Mouse (Mus musculus) hindbrain, embryonic 13.5 days (tissue): ENCODE data around the gene Stpg3. TPM values are rescaled to one million over a fixed set of nuclear protein-coding genes. Genes with fewer than 3 reads are reported as not detected.

Experiments used
- ATAC-seq: fragments of 200-750 bp; cut with Nextera tagmentation; 2 replicates; pipeline ENCODE4 v1.8.0; 2017; ENCODE audit warnings: moderate TSS enrichment; ENCODE audit not compliant: low FRiP score
- H3K27ac ChIP-seq: fragments of 300-500 bp; sonication (generic); 2 replicates; pipeline ENCODE4 v1.5.1; 2015; ENCODE audit warnings: inconsistent platforms, mild to moderate bottlenecking, moderate library complexity
- H3K27me3 ChIP-seq: fragments of 300-500 bp; sonication (generic); 2 replicates; pipeline ENCODE4 v1.6.1; 2015; ENCODE audit warnings: mild to moderate bottlenecking, inconsistent platforms
- H3K36me3 ChIP-seq: fragments of 300-500 bp; sonication (generic); 2 replicates; pipeline ENCODE4 v1.6.1; 2015; ENCODE audit warnings: mild to moderate bottlenecking, inconsistent platforms
- H3K4me1 ChIP-seq: fragments of 300-500 bp; sonication (generic); replicated peaks from 2 replicates; pipeline ENCODE4 v1.6.1; 2015; ENCODE audit warnings: inconsistent platforms
- H3K4me2 ChIP-seq: fragments of 300-500 bp; sonication (generic); 2 replicates; pipeline ENCODE4 v1.6.1; 2015; ENCODE audit warnings: inconsistent platforms, mild to moderate bottlenecking, moderate library complexity
- H3K4me3 ChIP-seq: fragments of 300-500 bp; sonication (generic); 2 replicates; pipeline ENCODE4 v1.5.1; 2015; ENCODE audit warnings: mild to moderate bottlenecking, inconsistent platforms
- H3K9ac ChIP-seq: fragments of 300-500 bp; sonication (generic); 2 replicates; pipeline ENCODE4 v1.6.1; 2015; ENCODE audit warnings: mild to moderate bottlenecking, inconsistent platforms
- H3K9me3 ChIP-seq: fragments of 300-500 bp; sonication (generic); 2 replicates; pipeline ENCODE4 v1.6.1; 2016; ENCODE audit warnings: inconsistent platforms
- WGBS: fragments of 180-500 bp; shearing (Covaris S2); methylation state at CpG from one replicate; pipeline ENCODE4 v1.1.7; 2015; 5-methylcytosine and 5-hydroxymethylcytosine counted together
- polyA plus RNA-seq: library from polyadenylated mRNA; unstranded; fragments of >200 nt; fragmentation: Nextera tagmentation; extraction: Ambion mirVana; gene quantifications from 2 replicates; pipeline ENCODE4 v1.2.1, GENCODE M21; 2015

The Stpg3 gene
- polyA plus RNA-seq, 1 experiment from 2014 or later, result not detected

DNA sequence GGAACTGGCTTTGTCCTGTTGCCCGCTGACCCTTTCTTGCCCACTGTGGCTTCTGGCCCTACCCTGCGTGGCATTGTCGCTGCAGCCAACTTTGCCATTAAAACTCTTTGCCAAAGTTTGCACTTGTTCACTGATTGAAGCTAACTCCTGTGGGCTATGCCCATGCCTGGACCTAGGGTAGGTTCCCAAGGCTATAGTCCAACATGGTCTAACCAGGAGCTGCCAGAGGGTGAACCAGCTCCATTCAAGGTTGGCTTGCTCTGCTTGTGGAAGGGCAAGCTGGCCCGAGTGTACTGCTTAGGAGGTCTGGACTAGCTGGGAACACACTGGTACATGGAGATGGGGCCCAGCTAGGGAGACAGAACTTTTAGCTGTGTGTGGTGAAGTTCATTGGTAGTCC lies 29.7 kb upstream of the Stpg3 start:
- Histone ChIP-seq H3K4me3 (no peak overlapping the region), H3K9me3 (no peaks in the 10 kb centered on the region), H3K27me3 (peaks cover 7% of the 10 kb centered on the region; the same call in 1 of the 2 replicates), H3K4me2 (no peak overlapping the region), H3K9ac (no peak overlapping the region), H3K36me3 (peaks cover 46% of the 10 kb centered on the region), H3K4me1 (peaks cover 42% of the 10 kb centered on the region), H3K27ac (no peak overlapping the region)
- WGBS, result 95% methylated on average over 4 of the region's 4 CpGs
- ATAC-seq, result no peak

DNA sequence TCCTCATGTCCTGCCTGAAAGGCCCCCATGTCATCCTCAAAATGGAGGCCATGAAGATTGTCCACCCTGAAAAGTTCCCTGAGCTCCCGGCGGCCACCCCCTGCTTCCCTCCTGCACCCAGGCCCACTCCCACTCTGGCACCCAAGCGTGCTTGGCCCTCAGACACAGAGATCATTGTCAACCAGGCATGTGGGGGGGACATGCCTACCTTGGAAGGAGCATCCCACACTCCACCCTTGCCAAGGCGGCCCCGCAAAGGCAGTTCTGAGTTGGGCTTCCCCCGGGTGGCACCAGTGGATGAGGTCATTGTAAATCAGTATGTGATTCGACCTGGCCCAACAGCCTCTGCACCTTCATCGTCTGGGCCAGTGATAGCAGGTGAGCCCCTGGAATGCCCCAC lies 28.9 kb upstream of the Stpg3 start:
- H3K27ac ChIP-seq, result no peak overlapping the region
- peaks cover 42% of the 10 kb centered on the region for H3K4me1 ChIP-seq
- ATAC-seq, result no peak
- H3K4me3 ChIP-seq, result peak overlapping the region; percentile 70
- peaks cover 10% of the 10 kb centered on the region; the same call in 1 of the 2 replicates for H3K27me3 ChIP-seq
- H3K9me3 ChIP-seq, result no peaks in the 10 kb centered on the region
- 81% methylated on average over 8 of the region's 8 CpGs for WGBS
- H3K4me2 ChIP-seq, result peak overlapping the region; percentile 89
- H3K9ac ChIP-seq, result peak overlapping the region; percentile 90
- peaks cover 38% of the 10 kb centered on the region for H3K36me3 ChIP-seq

DNA sequence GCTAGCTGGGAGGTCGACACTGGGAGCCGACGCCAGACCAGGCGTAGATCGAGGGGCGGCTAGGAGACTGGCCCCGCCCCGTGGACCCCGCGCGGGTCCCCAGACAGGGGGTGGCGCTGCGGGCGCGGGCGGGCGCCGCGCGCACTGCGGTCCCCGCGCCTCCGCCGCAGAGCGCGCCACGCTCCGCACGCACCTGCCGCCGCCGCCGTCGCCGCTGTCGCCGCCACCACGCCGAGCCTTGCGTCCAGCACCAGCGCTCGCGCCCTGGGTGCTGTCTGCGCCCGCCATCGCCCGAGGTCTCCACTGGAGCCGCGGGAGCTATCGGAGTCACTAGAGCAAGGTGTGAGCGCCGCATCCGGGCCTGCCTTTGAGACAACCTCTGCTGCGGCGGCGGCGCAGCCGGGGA lies 27.7 kb upstream of the Stpg3 start, which contains the start of the genes Rnf208 and Cysrt1:
Gene Rnf208 (plus strand): TSS at position 155 of the 406 bp plus-strand sequence.
Gene Cysrt1 (minus strand): TSS at position 352 of the 406 bp plus-strand sequence.
- H3K27ac ChIP-seq, result peak within 1 kb of the TSS; percentile 78
- 0% methylated on average over 45 of the region's 59 CpGs for WGBS
- ATAC-seq, result peak; percentile 52
- H3K4me3 ChIP-seq, result peak within 1 kb of the TSS; percentile 70
- H3K4me2 ChIP-seq, result peak within 1 kb of the TSS; percentile 89
- H3K9ac ChIP-seq, result peak within 1 kb of the TSS; percentile 90
- H3K36me3 ChIP-seq, result peaks cover 26% of the 10 kb centered on the region
- no peaks in the 10 kb centered on the region for H3K9me3 ChIP-seq
- H3K27me3 ChIP-seq, result peaks cover 22% of the 10 kb centered on the region
- peaks cover 42% of the 10 kb centered on the region for H3K4me1 ChIP-seq

DNA sequence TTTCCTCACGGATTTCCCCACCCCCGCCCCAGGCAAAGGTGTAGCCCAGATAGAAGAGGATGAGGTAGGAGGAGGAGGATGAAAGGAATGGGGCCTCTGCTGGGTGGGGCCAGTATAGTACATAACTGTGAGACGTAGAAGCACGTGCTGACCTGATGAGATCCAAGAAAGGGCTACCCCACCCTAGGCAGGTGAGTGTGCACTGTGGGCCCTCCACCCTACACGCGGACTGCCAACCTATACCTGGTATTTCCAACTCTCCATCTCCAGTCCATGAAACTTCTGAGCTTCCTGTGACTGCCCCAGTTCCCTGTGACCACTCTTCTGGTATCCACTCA lies 27.0 kb upstream of the Stpg3 start:
- H3K4me1 ChIP-seq, result peaks cover 42% of the 10 kb centered on the region
- peak overlapping the region; percentile 89 for H3K4me2 ChIP-seq
- no peaks in the 10 kb centered on the region for H3K9me3 ChIP-seq
- WGBS, result 18% methylated on average over 6 of the region's 6 CpGs
- H3K27ac ChIP-seq, result peak overlapping the region; percentile 78
- peaks cover 19% of the 10 kb centered on the region for H3K36me3 ChIP-seq
- ATAC-seq, result peak; percentile 40
- H3K27me3 ChIP-seq, result peaks cover 28% of the 10 kb centered on the region
- peak overlapping the region; percentile 90 for H3K9ac ChIP-seq
- H3K4me3 ChIP-seq, result peak overlapping the region; percentile 70

DNA sequence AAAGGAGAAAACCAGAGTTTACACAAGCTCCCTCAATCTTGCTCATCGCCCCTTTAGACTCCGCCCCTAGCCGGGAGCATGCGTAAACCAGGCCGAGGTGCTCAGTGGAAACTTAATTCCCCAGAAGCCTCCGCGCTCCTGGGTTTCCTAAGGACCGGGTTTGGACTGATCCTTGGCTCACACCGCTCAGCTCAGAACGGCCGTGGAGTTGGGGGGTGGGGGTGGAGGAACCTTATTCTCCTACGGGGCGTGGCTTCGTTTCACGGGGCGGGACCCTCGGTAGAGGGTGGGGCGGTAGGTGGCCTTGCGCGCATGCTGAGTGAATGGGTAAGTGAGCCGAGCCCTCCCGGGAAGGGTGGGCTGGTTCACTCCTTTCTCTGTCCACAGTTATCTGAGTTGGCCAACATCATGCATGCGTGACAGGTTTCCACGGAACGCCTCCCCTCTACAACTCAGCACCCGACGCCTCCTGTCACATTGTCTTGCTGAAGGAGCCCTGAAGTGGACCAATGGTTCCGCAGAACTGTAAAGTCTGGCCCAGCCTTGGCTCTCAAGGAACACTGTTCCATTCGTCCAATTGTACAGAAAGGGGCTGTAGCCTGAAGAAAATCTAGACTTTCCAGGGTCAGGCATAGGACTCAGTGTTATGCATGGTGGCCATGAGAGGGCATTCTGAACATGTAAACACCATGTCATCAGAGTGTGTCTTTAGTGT lies 26.4 kb upstream of the Stpg3 start:
- H3K27ac ChIP-seq, result peak overlapping the region; percentile 78
- peaks cover 42% of the 10 kb centered on the region for H3K4me1 ChIP-seq
- H3K4me2 ChIP-seq, result peak overlapping the region; percentile 89
- ATAC-seq, result peak; percentile 60
- peak overlapping the region; percentile 70 for H3K4me3 ChIP-seq
- peak overlapping the region; percentile 90 for H3K9ac ChIP-seq
- H3K9me3 ChIP-seq, result no peaks in the 10 kb centered on the region
- 1% methylated on average over 29 of the region's 29 CpGs for WGBS
- H3K36me3 ChIP-seq, result peaks cover 14% of the 10 kb centered on the region
- peaks cover 33% of the 10 kb centered on the region for H3K27me3 ChIP-seq

DNA sequence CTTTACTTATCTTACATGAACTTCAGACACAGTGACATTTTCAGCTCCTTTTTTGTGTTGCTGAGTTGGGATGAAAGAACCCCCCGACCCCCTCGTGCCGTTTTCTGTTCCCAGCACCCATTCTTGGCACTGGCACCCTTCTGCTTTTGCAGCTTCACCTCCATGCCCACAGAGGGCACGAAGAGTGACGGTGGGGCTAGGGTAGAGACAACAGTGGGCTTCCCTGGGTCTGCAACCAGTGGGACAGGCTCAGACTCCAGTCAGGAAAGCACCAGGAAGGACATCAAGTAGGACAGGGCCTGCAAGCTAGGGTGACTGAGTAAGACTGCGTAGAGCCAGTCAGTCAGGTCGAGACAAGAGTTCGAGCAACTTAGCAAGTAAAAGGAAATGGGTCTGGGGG lies 25.9 kb upstream of the Stpg3 start:
- 53% methylated on average over 8 of the region's 8 CpGs for WGBS
- peak; percentile 14 for ATAC-seq
- Histone ChIP-seq H3K4me2 (peak overlapping the region; percentile 89), H3K9ac (peak overlapping the region; percentile 90), H3K9me3 (no peaks in the 10 kb centered on the region), H3K4me1 (peaks cover 42% of the 10 kb centered on the region), H3K4me3 (peak overlapping the region; percentile 70), H3K27ac (peak overlapping the region; percentile 68), H3K36me3 (peaks cover 9% of the 10 kb centered on the region), H3K27me3 (peaks cover 37% of the 10 kb centered on the region)

DNA sequence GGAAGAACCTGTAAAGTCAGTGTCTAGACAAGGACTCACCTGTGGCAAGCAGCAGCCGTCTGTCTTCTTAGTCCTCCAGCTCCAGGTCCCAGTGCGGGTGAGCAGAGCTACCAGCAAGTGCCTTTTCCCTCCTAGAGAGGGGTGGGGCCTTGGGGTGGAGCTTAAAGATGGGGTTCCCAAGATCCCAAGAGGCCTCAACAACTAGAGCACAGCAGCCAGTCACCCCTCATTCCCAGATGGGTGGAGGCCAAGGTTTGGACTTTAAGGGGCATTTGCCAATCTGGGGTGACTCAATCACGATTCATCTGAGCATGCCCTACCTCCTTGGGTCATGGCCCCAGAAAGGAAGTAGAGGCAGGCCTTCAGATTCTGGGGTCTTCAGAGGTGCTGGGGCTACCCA lies 25.3 kb upstream of the Stpg3 start:
- Histone ChIP-seq H3K4me2 (no peak overlapping the region), H3K4me1 (peaks cover 42% of the 10 kb centered on the region), H3K9me3 (no peaks in the 10 kb centered on the region), H3K27me3 (peaks cover 43% of the 10 kb centered on the region), H3K27ac (no peak overlapping the region), H3K4me3 (no peak overlapping the region), H3K36me3 (peaks cover 7% of the 10 kb centered on the region; the same call in 1 of the 2 replicates), H3K9ac (no peak overlapping the region)
- WGBS, result 89% methylated on average over 3 of the region's 3 CpGs
- no peak for ATAC-seq

DNA sequence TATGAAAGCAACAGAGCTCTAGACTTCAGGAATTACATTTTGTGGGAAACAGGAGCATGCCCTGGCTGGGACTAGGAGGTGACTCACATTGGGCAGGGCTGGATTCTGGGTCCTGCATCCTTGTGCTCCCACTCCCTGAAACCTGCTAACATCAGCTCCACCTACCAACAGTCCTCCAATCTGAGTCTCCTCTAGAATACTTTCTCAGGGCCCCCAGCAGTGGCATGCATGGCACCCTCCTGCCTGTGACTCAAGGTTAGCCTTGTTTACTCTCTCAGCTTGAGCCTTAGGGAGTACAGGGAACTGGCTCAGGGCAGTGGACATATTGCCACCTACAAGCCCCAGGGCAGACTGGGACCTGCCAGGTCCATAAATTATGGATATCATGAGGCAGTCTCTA lies 23.7 kb upstream of the Stpg3 start:
- H3K27ac ChIP-seq, result no peak overlapping the region
- H3K4me3 ChIP-seq, result no peak overlapping the region
- no peak overlapping the region for H3K4me2 ChIP-seq
- no peaks in the 10 kb centered on the region for H3K36me3 ChIP-seq
- H3K4me1 ChIP-seq, result peaks cover 29% of the 10 kb centered on the region
- H3K27me3 ChIP-seq, result peaks cover 52% of the 10 kb centered on the region
- H3K9ac ChIP-seq, result no peak overlapping the region
- no peaks in the 10 kb centered on the region for H3K9me3 ChIP-seq
- no peak for ATAC-seq

DNA sequence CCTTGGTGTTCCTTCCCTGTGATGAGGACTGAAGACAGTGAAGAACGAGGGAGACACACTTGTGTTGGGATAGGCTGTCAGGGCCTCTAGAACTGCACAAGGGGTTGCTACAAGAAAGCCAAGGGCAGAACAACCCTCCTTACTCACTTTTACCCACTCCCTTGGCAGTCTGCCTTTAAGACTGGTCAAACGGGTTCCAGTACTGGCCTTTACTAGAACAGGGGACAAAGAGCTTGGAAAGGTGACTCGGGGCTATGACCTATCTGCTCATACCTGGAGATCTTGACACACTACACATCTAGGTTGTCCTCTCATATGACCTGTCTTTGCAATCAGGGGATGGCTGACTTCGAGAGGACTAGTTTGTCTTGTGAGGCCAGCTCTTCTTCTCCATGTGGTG lies 23.1 kb upstream of the Stpg3 start:
- Histone ChIP-seq H3K27me3 (peaks cover 49% of the 10 kb centered on the region), H3K4me3 (no peak overlapping the region), H3K9ac (no peak overlapping the region), H3K27ac (no peak overlapping the region), H3K4me1 (peaks cover 23% of the 10 kb centered on the region), H3K4me2 (no peak overlapping the region), H3K9me3 (no peaks in the 10 kb centered on the region), H3K36me3 (no peaks in the 10 kb centered on the region)
- ATAC-seq, result no peak
- WGBS, result 74% methylated on average over 4 of the region's 4 CpGs

DNA sequence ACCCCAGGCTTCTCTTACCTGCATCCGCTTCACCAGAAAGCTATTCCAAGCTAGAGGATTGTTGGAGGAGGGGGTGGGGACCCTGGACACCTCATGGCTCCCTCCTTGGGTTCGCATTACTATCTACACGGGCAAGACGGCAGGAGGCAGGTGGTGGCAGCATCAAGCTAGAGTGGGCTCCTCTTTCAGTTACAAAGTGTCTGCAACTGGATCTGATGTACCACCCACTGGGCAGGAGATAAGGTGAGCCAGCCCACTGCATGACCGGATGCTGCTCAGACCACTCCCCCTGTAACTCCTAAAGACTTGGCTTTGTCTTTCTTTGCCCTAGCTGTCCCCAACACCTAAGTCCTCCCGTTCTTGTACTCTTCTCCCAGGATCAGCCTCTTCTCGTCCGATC lies 22.2 kb upstream of the Stpg3 start, which contains the start of gene Rnf224:
Gene Rnf224 (minus strand): TSS at position 174 of the 400 bp plus-strand sequence.
- 43% methylated on average over 8 of the region's 8 CpGs for whole genome bisulfite sequencing
- no peak within 1 kb of the TSS for H3K9ac ChIP-seq
- no peak within 1 kb of the TSS for H3K27ac ChIP-seq

DNA sequence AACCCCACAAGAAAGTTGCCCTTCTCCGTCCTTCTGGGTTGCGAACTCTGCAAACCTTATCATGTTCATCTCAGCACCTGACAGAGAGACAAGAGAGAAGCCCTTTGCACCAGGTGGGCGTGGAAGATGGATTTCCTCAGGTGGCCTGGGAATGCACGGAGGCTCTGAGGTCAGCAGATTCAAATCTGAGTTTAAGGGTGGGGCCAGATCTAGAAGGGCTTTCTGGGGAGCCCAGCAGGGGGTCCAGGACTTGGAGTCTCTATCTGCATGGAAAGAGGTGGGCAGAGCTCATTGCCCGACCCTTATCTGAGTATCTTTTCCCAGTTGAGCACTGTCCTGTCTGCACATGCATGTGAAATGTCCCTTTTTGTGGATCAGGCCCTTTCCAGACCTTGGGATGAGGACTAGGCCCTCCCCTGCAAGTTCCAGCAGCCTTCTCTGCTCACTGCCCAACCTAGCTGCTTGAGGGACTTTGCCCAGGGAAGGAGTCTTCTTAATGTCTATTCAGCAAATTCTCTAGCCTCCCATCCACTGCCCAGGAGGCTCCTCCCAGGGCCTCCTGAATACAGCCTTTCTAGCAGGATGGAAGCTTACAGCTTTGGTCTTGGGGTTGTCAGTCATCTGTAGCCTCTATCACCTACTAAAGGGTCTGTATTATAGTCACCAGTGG lies 20.2 kb upstream of the Stpg3 start:
- H3K4me1 ChIP-seq, result no peaks in the 10 kb centered on the region
- 78% methylated on average over 5 of the region's 5 CpGs for WGBS
- no peak overlapping the region for H3K9ac ChIP-seq
- no peak overlapping the region for H3K27ac ChIP-seq
- H3K9me3 ChIP-seq, result no peaks in the 10 kb centered on the region
- no peak overlapping the region for H3K4me3 ChIP-seq
- H3K4me2 ChIP-seq, result no peak overlapping the region
- H3K27me3 ChIP-seq, result peaks cover 64% of the 10 kb centered on the region
- no peaks in the 10 kb centered on the region for H3K36me3 ChIP-seq
- no peak for ATAC-seq

More for the DNA sequence above, 22.2 kb upstream of the Stpg3 start, which contains the start of gene Rnf224:
- no peaks in the 10 kb centered on the region for H3K9me3 ChIP-seq
- peaks cover 14% of the 10 kb centered on the region for H3K4me1 ChIP-seq
- ATAC-seq, result no peak
- peaks cover 52% of the 10 kb centered on the region for H3K27me3 ChIP-seq
- H3K36me3 ChIP-seq, result no peaks in the 10 kb centered on the region
- no peak within 1 kb of the TSS for H3K4me2 ChIP-seq
- no peak within 1 kb of the TSS for H3K4me3 ChIP-seq

DNA sequence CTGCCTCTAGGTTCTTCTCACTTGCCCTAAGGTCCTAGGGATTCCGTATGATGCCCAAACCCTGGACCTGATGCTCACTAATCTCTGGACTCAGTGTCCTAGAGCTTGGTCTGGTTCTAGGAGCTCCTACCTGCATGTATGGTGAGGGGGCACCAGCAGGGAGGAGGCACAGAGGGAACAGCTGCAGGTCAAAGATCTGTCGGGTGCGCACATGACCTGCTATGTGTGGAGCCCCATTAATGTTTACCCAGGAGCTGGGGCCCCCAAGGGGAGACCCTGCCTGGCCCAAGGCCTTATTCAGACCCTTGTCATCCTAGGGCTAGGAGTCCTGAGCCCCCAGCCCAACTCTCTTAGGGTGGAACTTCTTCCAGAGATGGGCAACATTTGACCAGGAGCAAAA lies 19.6 kb upstream of the Stpg3 start, which contains the start of gene Slc34a3:
Gene Slc34a3 (minus strand): TSS at position 315 of the 400 bp plus-strand sequence.
- no peak within 1 kb of the TSS for H3K4me3 ChIP-seq
- no peaks in the 10 kb centered on the region for H3K36me3 ChIP-seq
- no peak for ATAC-seq
- no peak within 1 kb of the TSS for H3K9ac ChIP-seq
- H3K4me2 ChIP-seq, result no peak within 1 kb of the TSS
- H3K9me3 ChIP-seq, result no peaks in the 10 kb centered on the region
- no peak within 1 kb of the TSS for H3K27ac ChIP-seq
- H3K27me3 ChIP-seq, result peaks cover 61% of the 10 kb centered on the region
- WGBS, result 83% methylated on average over 3 of the region's 3 CpGs
- peaks cover 2% of the 10 kb centered on the region for H3K4me1 ChIP-seq
